Mouse (Mus musculus): ENCODE measurements around the gene Ralbp1. TPM values are rescaled to one million over a fixed set of nuclear protein-coding genes. Genes with fewer than 3 reads are reported as not detected.
A peak's percentile ranks its signal among the peaks of the same experiment; 100 is the strongest.

Gene Ralbp1
- polyA plus RNA-seq, 1 experiment from 2014 or later, result 74.2 TPM

GRCm38 (mm10) chr17:65911285-65912069, 25.9 kb upstream of the Ralbp1 start:
- no peaks in the 10 kb centered on the region for H3K36me3 ChIP-seq (ENCODE audit: insufficient read depth, low read length)
- no peak for ATAC-seq (replicated peaks; ENCODE audit: low FRiP score, low read depth)
- DNase-seq (ENCODE audit: low spot score), result no peak
- H3K4me2 ChIP-seq (ENCODE audit: low read length), result no peak overlapping the region
- no peak for TF ChIP-seq CTCF (IDR thresholded peaks at IDR 0.05; ENCODE audit: low read depth)
- H3K9me3 ChIP-seq (replicated peaks; ENCODE audit: low read length), result no peaks in the 10 kb centered on the region
- H3K27ac ChIP-seq, result no peak overlapping the region
- H3K4me1 ChIP-seq (replicated peaks; ENCODE audit: insufficient read depth, low read length), result peaks cover 11% of the 10 kb centered on the region; the same call in 1 of the 2 replicates
- no peaks in the 10 kb centered on the region for H3K27me3 ChIP-seq (ENCODE audit: insufficient read depth, low read length)
- no peak overlapping the region for H3K4me3 ChIP-seq (replicated peaks; ENCODE audit: low read depth, low read length)
- no peak overlapping the region for H3K9ac ChIP-seq (ENCODE audit: low read depth, low read length)
- WGBS, result 59% methylated on average over 15 of the region's 15 CpGs

GRCm38 (mm10) chr17:65908270-65908669, 22.7 kb upstream of the Ralbp1 start:
- no peak overlapping the region for H3K27ac ChIP-seq
- H3K4me2 ChIP-seq (ENCODE audit: low read length), result no peak overlapping the region
- no peak for DNase-seq (ENCODE audit: low spot score)
- H3K9ac ChIP-seq (ENCODE audit: low read depth, low read length), result no peak overlapping the region
- H3K36me3 ChIP-seq (ENCODE audit: insufficient read depth, low read length), result no peaks in the 10 kb centered on the region
- no peak overlapping the region for H3K4me3 ChIP-seq (replicated peaks; ENCODE audit: low read depth, low read length)
- no peaks in the 10 kb centered on the region for H3K27me3 ChIP-seq (ENCODE audit: insufficient read depth, low read length)
- peaks cover 10% of the 10 kb centered on the region; the same call in 1 of the 2 replicates for H3K4me1 ChIP-seq (replicated peaks; ENCODE audit: insufficient read depth, low read length)
- ATAC-seq (replicated peaks; ENCODE audit: low FRiP score, low read depth), result no peak
- no peak for TF ChIP-seq CTCF (IDR thresholded peaks at IDR 0.05; ENCODE audit: low read depth)
- H3K9me3 ChIP-seq (replicated peaks; ENCODE audit: low read length), result no peaks in the 10 kb centered on the region

- ATAC-seq (replicated peaks; ENCODE audit: low FRiP score, low read depth) (peak; percentile 67; the same call in 1 of the 2 replicates), DNase-seq (ENCODE audit: low spot score) (peak; percentile 58)
- H3K4me2 ChIP-seq (ENCODE audit: low read length), result peak overlapping the region; percentile 43; the same call in 1 of the 2 replicates
- H3K4me1 ChIP-seq (replicated peaks; ENCODE audit: insufficient read depth, low read length), result peaks cover 10% of the 10 kb centered on the region; the same call in 1 of the 2 replicates
- peak overlapping the region; percentile 51 for H3K27ac ChIP-seq
- no peak overlapping the region for H3K9ac ChIP-seq (ENCODE audit: low read depth, low read length)
- no peaks in the 10 kb centered on the region for H3K27me3 ChIP-seq (ENCODE audit: insufficient read depth, low read length)
- no peaks in the 10 kb centered on the region for H3K9me3 ChIP-seq (replicated peaks; ENCODE audit: low read length)
- 44% methylated on average over 11 of the region's 11 CpGs for WGBS
- no peak for TF ChIP-seq CTCF (IDR thresholded peaks at IDR 0.05; ENCODE audit: low read depth)
- no peak overlapping the region for H3K4me3 ChIP-seq (replicated peaks; ENCODE audit: low read depth, low read length)
- H3K36me3 ChIP-seq (ENCODE audit: insufficient read depth, low read length), result no peaks in the 10 kb centered on the region
These were observed 21.4 kb upstream of the Ralbp1 start for GRCm38 (mm10) chr17:65906895-65907401.

GRCm38 (mm10) chr17:65906313-65906894, 20.8 kb upstream of the Ralbp1 start:
- H3K27ac ChIP-seq, result peak overlapping the region; percentile 51
- peak; percentile 31 for DNase-seq (ENCODE audit: low spot score)

GRCm38 (mm10) chr17:65905241-65905640, 19.6 kb upstream of the Ralbp1 start:
- no peak overlapping the region for H3K4me3 ChIP-seq (replicated peaks; ENCODE audit: low read depth, low read length)
- 90% methylated on average over 14 of the region's 14 CpGs for WGBS
- H3K4me2 ChIP-seq (ENCODE audit: low read length), result no peak overlapping the region
- H3K27ac ChIP-seq, result no peak overlapping the region
- ATAC-seq (replicated peaks; ENCODE audit: low FRiP score, low read depth) (no peak), DNase-seq (ENCODE audit: low spot score) (no peak)
- H3K9ac ChIP-seq (ENCODE audit: low read depth, low read length), result no peak overlapping the region
- H3K36me3 ChIP-seq (ENCODE audit: insufficient read depth, low read length), result no peaks in the 10 kb centered on the region
- H3K4me1 ChIP-seq (replicated peaks; ENCODE audit: insufficient read depth, low read length), result peaks cover 10% of the 10 kb centered on the region; the same call in 1 of the 2 replicates
- TF ChIP-seq CTCF (IDR thresholded peaks at IDR 0.05; ENCODE audit: low read depth), result no peak
- H3K27me3 ChIP-seq (ENCODE audit: insufficient read depth, low read length), result no peaks in the 10 kb centered on the region
- H3K9me3 ChIP-seq (replicated peaks; ENCODE audit: low read length), result no peaks in the 10 kb centered on the region

More at GRCm38 (mm10) chr17:65906313-65906894, 20.8 kb upstream of the Ralbp1 start:
- H3K4me3 ChIP-seq (replicated peaks; ENCODE audit: low read depth, low read length), result no peak overlapping the region
- H3K9me3 ChIP-seq (replicated peaks; ENCODE audit: low read length), result no peaks in the 10 kb centered on the region
- no peaks in the 10 kb centered on the region for H3K36me3 ChIP-seq (ENCODE audit: insufficient read depth, low read length)
- 25% methylated on average over 11 of the region's 12 CpGs for WGBS
- peak; percentile 47 for ATAC-seq (replicated peaks; ENCODE audit: low FRiP score, low read depth)
- H3K27me3 ChIP-seq (ENCODE audit: insufficient read depth, low read length), result no peaks in the 10 kb centered on the region
- TF ChIP-seq CTCF (IDR thresholded peaks at IDR 0.05; ENCODE audit: low read depth), result no peak
- peak overlapping the region; percentile 43 for H3K4me2 ChIP-seq (ENCODE audit: low read length)
- peak overlapping the region; percentile 31; the same call in 1 of the 2 replicates for H3K9ac ChIP-seq (ENCODE audit: low read depth, low read length)
- peaks cover 10% of the 10 kb centered on the region; the same call in 1 of the 2 replicates for H3K4me1 ChIP-seq (replicated peaks; ENCODE audit: insufficient read depth, low read length)

DNA sequence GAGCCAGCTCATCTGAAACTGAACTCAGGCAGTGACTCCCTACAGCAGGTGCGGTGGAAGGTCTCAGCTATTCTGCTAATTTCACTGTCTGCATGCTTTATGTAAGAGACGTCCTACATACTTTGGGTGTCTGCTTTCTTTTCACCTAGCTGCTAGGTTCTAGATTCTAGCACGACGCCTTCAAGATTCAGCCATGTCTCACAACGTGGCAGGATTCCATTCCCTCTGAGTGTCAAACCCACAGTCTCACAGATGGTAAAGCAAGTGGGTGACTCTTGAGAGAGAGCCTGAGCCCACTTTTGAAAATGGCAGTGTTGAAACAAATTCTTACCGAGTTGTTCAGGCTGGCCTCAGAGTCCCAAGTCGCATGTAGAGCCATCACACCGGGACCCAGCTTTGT, 18.2 kb upstream of the Ralbp1 start:
- no peak for TF ChIP-seq CTCF (IDR thresholded peaks at IDR 0.05; ENCODE audit: low read depth)
- ATAC-seq (replicated peaks; ENCODE audit: low FRiP score, low read depth), result no peak
- H3K36me3 ChIP-seq (ENCODE audit: insufficient read depth, low read length), result no peaks in the 10 kb centered on the region

More for the DNA sequence above, 18.2 kb upstream of the Ralbp1 start:
- DNase-seq (ENCODE audit: low spot score), result no peak
- no peak overlapping the region for H3K27ac ChIP-seq
- no peak overlapping the region for H3K4me3 ChIP-seq (replicated peaks; ENCODE audit: low read depth, low read length)
- no peak overlapping the region for H3K9ac ChIP-seq (ENCODE audit: low read depth, low read length)
- no peaks in the 10 kb centered on the region for H3K9me3 ChIP-seq (replicated peaks; ENCODE audit: low read length)
- no peak overlapping the region for H3K4me2 ChIP-seq (ENCODE audit: low read length)
- peaks cover 10% of the 10 kb centered on the region; the same call in 1 of the 2 replicates for H3K4me1 ChIP-seq (replicated peaks; ENCODE audit: insufficient read depth, low read length)
- 95% methylated on average over 8 of the region's 8 CpGs for WGBS
- no peaks in the 10 kb centered on the region for H3K27me3 ChIP-seq (ENCODE audit: insufficient read depth, low read length)

Measured in kidney, postnatal 0 days (tissue).